Mouse (Mus musculus) limb, embryonic 14.5 days (tissue): ENCODE results near the gene Pcnx. TPM values are rescaled to one million over a fixed set of nuclear protein-coding genes. Genes with fewer than 3 reads are reported as not detected.

Experiments used
- ATAC-seq: fragments of 200-750 bp; cut with Nextera tagmentation; 2 replicates; pipeline ENCODE4 v1.8.0; 2017; ENCODE audit warnings: low read depth, moderate number of reproducible peaks, moderate TSS enrichment; ENCODE audit not compliant: low FRiP score
- DNase-seq: peaks from one replicate; pipeline ENCODE4 v3.0.0-alpha.2; 2015; ENCODE audit warnings: low spot score
- H3K27ac ChIP-seq: fragments of 300-500 bp; sonication (generic); replicated peaks from 2 replicates; pipeline ENCODE4 v1.5.1; 2014; ENCODE audit warnings: low read depth, mild to moderate bottlenecking, low read length, moderate library complexity, mixed read lengths
- H3K27me3 ChIP-seq: fragments of 300-500 bp; sonication (generic); 2 replicates; pipeline ENCODE4 v1.6.1; 2014; ENCODE audit warnings: low read length, mixed read lengths; ENCODE audit not compliant: control insufficient read depth, insufficient read depth
- H3K36me3 ChIP-seq: fragments of 300-500 bp; sonication (generic); 2 replicates; pipeline ENCODE4 v1.6.1; 2014; ENCODE audit warnings: mild to moderate bottlenecking, low read length, moderate library complexity, mixed read lengths; ENCODE audit not compliant: control insufficient read depth, insufficient read depth
- H3K4me1 ChIP-seq: fragments of 300-500 bp; sonication (generic); 2 replicates; pipeline ENCODE4 v1.6.1; 2014; ENCODE audit warnings: antibody characterized with exemption, low read length, mixed read lengths; ENCODE audit not compliant: control insufficient read depth, insufficient read depth
- H3K4me2 ChIP-seq: fragments of 300-500 bp; sonication (generic); replicated peaks from 2 replicates; pipeline ENCODE4 v1.6.1; 2014; ENCODE audit warnings: low read depth, mild to moderate bottlenecking, low read length, moderate library complexity; ENCODE audit not compliant: severe bottlenecking
- H3K4me3 ChIP-seq: fragments of 300-500 bp; sonication (generic); replicated peaks from 2 replicates; pipeline ENCODE4 v1.5.1; 2014; ENCODE audit warnings: low read length
- H3K9ac ChIP-seq: fragments of 300-500 bp; sonication (generic); 2 replicates; pipeline ENCODE4 v1.6.1; 2014; ENCODE audit warnings: mild to moderate bottlenecking, low read depth, low read length, moderate library complexity; ENCODE audit not compliant: severe bottlenecking
- H3K9me3 ChIP-seq: fragments of 300-500 bp; sonication (generic); 2 replicates; pipeline ENCODE4 v1.6.1; 2016; ENCODE audit warnings: low read length; ENCODE audit not compliant: control insufficient read depth
- POLR2A ChIP-seq: fragments of 200-500 bp; IDR thresholded peaks from 2 replicates; pipeline ENCODE4 v1.8.0; 2012; ENCODE audit warnings: inconsistent platforms, mild to moderate bottlenecking, moderate library complexity, borderline replicate concordance; ENCODE audit not compliant: insufficient read depth, insufficient read length; ENCODE audit errors: extremely low read depth
- WGBS: fragments of 180-500 bp; shearing (Covaris S2); extraction: QIAGEN DNeasy Blood & Tissue Kit; methylation state at CpG from one replicate; pipeline ENCODE4 v1.1.7; 2014; 5-methylcytosine and 5-hydroxymethylcytosine counted together
- polyA plus RNA-seq, 2 experiments: library from polyadenylated mRNA; depleted of rRNA in 1 of 2; stranded (reverse) in 1 of 2; unstranded in 1 of 2; fragments of >200 nt; fragmentation: Nextera tagmentation in 1 of 2; extraction: Ambion mirVana in 1 of 2; gene quantifications; 2 replicates each; pipeline versions ENCODE4 v1.2.1 to v1.2.3; 2012 to 2014

Pcnx gene
- polyA plus RNA-seq, 2 experiments = 18.4 to 36.6 TPM

DNA sequence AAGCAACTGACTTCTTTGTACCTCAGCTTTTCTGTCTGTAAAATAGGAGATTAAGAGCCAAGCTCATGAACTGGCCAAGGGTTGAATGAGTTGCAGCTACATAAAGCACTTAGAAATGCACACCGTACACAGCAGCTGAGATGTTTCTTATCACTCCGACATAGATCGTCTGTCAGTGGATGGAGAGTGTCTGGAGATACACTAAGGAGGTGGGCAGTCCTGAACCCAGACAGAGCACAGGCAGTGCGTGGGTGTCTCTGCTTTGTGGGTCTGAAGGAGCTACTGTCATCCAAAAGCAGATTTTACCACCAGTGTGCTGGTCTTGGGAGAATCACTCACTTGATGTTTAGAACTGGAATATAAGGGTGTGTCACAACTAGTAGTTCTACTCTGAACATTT, 26.2 kb downstream of the Pcnx start:
- no peak for TF ChIP-seq POLR2A
- no peak for DNase-seq
- H3K9ac ChIP-seq = no peak overlapping the region
- no peak for ATAC-seq
- H3K9me3 ChIP-seq = no peaks in the 10 kb centered on the region
- H3K4me1 ChIP-seq = 0 out of 2 replicates have a peak, but pooled peaks cover 3% of the 10 kb centered on the region
- H3K4me3 ChIP-seq = no peak overlapping the region
- 78% methylated on average over 4 of the region's 4 CpGs for WGBS
- H3K27me3 ChIP-seq = no peaks in the 10 kb centered on the region
- H3K27ac ChIP-seq = no peak overlapping the region
- no peak overlapping the region for H3K4me2 ChIP-seq
- H3K36me3 ChIP-seq = no peaks in the 10 kb centered on the region

DNA sequence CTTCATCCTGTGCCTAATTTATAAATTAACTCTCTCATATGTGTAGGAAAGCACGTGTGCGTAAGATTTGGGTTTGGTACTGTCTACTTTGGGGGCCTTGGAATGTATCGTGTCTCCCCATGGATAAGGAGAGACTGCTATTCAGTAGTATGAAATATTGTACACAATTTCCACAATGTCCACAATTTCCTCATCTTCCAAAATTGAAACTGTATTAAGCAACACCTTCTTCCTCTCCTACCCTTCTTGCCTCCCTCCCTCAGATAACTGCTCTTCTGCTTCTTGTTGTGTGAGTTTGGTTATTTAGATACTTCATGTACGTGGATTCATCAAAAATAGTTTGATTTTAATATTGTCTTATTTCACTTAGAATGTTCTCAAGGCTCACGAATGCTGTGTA, 29.1 kb downstream of the Pcnx start:
- Histone ChIP-seq H3K27me3 (no peaks in the 10 kb centered on the region), H3K36me3 (no peaks in the 10 kb centered on the region), H3K9ac (no peak overlapping the region), H3K9me3 (no peaks in the 10 kb centered on the region), H3K4me1 (no peaks in the 10 kb centered on the region), H3K27ac (no peak overlapping the region), H3K4me3 (no peak overlapping the region), H3K4me2 (no peak overlapping the region)
- DNase-seq = no peak
- no peak for ATAC-seq
- TF ChIP-seq POLR2A = no peak
- 92% methylated on average over 5 of the region's 5 CpGs for WGBS

DNA sequence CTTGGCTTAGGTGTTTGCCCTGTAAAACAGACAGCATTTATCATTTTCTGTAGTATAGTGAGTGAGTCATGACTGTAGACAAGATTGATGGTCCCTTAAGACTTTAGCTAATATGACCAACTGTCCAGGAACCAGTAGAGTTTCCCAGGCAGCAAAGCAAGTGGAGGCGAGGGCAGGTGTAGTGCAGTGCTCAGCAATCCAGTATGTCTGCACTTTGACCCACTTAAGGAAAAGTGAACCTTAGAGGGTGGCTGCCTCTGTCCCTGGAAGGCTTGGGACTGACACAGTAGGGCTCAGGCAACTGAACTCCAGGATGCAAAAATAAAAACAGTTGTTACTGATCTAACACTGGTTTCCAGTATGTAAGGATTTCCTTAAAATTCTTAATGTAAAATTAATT, 32.1 kb downstream of the Pcnx start:
- H3K4me3 ChIP-seq = no peak overlapping the region
- no peaks in the 10 kb centered on the region for H3K27me3 ChIP-seq
- DNase-seq (no peak), ATAC-seq (no peak)
- H3K36me3 ChIP-seq = peaks cover 11% of the 10 kb centered on the region
- 86% methylated on average over 1 of the region's 1 CpGs for WGBS
- no peaks in the 10 kb centered on the region for H3K9me3 ChIP-seq
- no peak overlapping the region for H3K9ac ChIP-seq
- H3K4me1 ChIP-seq = no peaks in the 10 kb centered on the region
- TF ChIP-seq POLR2A = no peak
- H3K4me2 ChIP-seq = no peak overlapping the region
- H3K27ac ChIP-seq = no peak overlapping the region

DNA sequence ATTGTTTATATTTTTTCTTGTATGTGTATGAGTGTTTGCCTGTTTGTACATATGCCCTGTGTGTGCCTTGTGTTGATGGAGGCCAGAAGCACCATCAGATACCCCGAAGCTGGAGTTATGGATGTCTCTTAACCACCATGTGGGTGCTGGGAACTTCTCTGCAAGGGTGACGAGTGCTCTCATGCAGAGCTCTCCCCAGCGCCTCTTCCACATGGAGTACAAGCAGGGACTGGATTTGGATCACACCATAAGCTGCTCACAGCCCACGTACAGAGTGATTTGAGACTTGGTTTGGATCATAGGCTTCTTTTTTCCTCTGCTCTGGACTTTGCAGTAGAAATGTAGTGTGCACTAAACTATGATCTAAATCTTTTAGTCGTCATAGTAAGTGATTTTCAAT, 34.5 kb downstream of the Pcnx start:
- Histone ChIP-seq H3K27me3 (no peaks in the 10 kb centered on the region), H3K9ac (no peak overlapping the region), H3K9me3 (no peaks in the 10 kb centered on the region), H3K4me2 (no peak overlapping the region), H3K4me1 (no peaks in the 10 kb centered on the region), H3K36me3 (peaks cover 18% of the 10 kb centered on the region), H3K4me3 (no peak overlapping the region), H3K27ac (no peak overlapping the region)
- 93% methylated on average over 5 of the region's 5 CpGs for WGBS
- ATAC-seq = no peak
- DNase-seq = no peak
- TF ChIP-seq POLR2A = no peak

DNA sequence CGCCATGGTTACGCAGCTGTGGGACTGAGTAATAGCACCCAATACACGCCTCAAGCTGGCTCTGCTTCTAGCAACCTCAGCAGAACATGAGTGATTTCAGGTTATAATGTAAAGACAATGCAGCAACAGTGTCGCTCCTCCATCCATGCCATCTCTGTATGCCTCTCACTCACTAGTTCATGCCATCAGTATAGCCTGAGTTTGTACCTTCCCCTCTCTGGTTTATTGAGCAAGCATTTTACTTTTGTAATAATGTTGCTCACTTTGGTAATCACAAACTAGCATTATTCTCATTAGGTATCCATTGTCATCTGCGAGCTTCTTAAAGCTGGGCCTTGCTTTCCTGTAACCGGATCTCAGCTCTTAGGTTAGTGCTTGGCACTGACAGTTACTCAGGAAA, 36.2 kb downstream of the Pcnx start:
- 93% methylated on average over 6 of the region's 6 CpGs for whole genome bisulfite sequencing
- H3K9me3 ChIP-seq = no peaks in the 10 kb centered on the region
- ATAC-seq = no peak

DNA sequence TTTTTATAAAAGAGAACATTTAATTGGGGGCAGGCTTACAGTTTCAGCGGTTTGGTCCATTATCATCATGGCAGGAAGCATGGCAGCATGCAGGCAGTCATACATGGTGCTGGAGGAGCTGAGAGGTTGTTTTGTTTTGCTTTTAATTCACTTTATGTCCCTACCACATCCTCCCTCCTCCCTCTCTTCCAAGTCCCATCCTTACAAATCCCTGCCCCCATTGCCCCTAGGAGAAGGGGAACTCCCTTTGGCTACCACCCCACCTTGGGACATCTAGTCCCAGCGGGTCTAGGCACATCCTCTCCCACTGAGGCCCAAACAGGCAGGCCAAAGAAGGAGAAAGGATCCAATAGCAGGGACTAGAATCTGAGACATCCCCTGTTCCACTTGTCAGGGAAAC, 44.6 kb downstream of the Pcnx start:
- Histone ChIP-seq H3K27ac (no peak overlapping the region), H3K9ac (no peak overlapping the region), H3K36me3 (peaks cover 12% of the 10 kb centered on the region), H3K9me3 (no peaks in the 10 kb centered on the region), H3K4me2 (no peak overlapping the region), H3K27me3 (no peaks in the 10 kb centered on the region), H3K4me3 (no peak overlapping the region), H3K4me1 (no peaks in the 10 kb centered on the region)
- ATAC-seq (no peak), DNase-seq (no peak)
- 98% methylated on average over 2 of the region's 2 CpGs for WGBS
- TF ChIP-seq POLR2A = no peak

More for the DNA sequence above, 36.2 kb downstream of the Pcnx start:
- no peak for TF ChIP-seq POLR2A
- Histone ChIP-seq H3K36me3 (peaks cover 20% of the 10 kb centered on the region), H3K4me1 (no peaks in the 10 kb centered on the region), H3K27ac (no peak overlapping the region), H3K4me3 (no peak overlapping the region), H3K27me3 (no peaks in the 10 kb centered on the region), H3K9ac (no peak overlapping the region), H3K4me2 (no peak overlapping the region)
- DNase-seq = no peak
